Mouse (Mus musculus) ES-CJ7 (cell line): ENCODE measurements at regions not wholly inside any gene's neighbourhood (a gene's known extent, or its start where the extent isn't known, plus 50 kb on each side); places are given as distances from the start of the nearest gene placed in this dataset.

Experiments used
- DNase-seq: peaks from one replicate; pipeline ENCODE4 v3.0.0; 2011; ENCODE audit warnings: low read depth, low spot score

DNA sequence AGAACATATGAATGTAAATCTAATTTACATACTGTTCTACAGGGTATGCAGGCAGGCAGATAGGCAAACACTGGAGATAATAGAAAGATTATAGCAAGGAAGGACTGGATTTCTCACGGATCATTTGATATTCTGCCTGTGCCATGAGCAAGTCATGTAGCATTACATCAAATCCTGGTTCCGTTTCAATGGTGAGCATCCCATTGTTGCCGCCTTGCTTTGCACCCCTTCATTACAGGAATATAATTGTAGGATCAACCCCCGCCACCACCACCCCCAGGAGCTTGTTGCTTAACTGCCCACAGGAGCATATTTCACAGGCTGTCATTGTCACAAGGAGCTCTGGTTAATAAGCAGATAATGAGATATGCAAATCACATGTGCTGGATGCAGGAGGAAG is 468.8 kb upstream of the Rgma start:
- DNase-seq, result no peak

DNA sequence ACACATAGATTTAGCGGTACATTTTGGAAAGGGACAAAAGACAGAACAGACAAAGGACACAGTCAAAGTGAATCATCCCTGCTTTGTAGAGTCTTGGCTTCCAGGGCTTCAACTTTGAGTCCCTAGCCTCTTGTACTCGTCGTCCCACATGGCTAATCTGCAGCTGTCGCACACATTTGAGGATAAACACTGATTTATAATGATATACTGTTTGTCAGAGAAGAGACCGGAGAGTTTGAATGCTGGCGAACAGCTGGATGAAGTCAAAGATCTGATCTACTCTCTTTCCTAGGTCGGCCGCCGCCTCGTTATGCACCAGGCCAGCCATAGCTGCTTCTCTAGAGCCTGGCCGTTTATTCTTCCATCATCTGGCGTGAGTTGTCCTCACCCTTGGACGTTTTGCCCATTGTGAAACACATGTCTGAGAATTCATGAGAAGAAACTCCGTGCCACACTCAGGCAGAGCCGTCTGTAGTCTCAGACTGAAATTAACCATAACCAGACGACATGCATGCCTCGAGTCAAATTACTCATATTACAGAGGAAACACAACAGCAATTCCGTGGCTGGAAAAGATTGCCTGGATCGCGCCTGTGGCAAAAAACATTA is 448.4 kb upstream of the Rgma start:
- no peak for DNase-seq

DNA sequence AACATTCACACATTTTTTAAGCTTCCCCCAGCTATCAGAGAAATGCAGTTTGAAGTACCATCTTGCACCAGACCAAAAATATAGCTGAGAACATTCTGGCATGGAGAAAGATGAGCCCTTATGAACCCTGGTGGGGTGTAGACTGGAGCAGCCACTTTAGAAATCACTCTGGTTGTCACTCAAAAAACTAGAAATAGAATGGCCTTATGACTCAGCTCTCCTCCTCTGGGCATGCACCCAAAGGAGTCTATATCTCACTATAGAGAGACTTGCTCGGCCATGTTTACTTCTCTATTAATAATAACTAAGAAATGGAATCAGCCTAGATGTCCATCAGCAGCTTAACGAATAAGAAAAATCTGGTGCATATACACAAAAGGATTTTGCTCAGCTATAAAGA is 436.5 kb upstream of the Rgma start:
- DNase-seq, result no peak

DNA sequence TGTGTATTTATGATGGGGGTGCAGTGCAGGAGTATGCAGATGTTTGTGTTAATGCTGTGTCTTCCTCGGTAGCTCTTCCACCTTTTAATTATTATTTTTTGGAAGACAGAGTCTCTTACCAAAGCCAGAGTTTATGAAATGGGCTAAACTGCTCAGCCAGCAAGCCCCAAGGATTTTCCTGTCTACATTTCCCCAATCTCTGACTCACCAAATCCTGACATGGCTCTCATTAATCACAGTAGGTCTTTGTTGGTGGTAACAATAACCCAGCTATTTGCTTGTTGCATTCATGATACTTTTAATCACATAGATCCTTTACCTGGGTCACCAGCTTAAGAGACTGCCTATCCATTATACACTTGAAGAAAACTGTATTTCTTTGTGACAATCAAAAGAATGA is 427.8 kb upstream of the Rgma start:
- no peak for DNase-seq

DNA sequence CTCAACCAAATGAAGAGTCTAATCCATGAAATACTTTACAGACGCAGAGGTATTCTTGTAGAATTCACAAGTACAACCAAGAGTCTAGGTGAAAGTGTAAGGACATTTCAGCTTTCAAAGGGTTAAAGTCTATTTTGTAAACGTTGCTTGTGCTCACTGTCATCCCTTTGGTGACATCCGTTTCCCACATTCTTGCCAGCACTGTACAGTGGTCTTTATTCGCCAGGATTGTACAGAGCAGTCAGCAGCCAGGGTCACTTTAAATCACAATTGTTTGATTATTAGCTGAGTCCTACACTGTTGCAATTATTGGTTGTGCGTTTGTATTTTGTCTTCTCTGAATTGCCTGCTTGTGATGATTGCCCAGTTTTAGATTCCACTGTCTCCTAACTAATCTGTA is 427.3 kb upstream of the Rgma start:
- no peak for DNase-seq

DNA sequence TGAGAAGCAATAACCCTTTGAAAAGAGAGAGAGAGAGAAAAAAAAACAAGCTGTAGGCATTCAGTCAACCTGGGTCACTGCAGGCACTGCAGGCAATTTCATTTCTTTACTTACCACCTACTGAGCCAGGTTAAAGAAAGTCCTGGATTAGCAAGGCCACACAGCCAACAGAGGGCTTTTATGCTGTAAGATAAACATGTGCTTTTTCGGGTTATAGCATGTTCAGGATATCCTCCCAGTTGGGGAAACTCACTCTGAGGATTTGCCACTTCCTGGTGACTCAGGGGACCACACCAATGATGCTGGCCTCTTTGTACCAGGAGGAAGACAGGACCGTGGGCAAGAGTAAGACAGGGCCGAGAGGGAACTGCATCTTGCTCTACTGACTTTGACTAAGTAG is 426.6 kb upstream of the Rgma start:
- no peak for DNase-seq

DNA sequence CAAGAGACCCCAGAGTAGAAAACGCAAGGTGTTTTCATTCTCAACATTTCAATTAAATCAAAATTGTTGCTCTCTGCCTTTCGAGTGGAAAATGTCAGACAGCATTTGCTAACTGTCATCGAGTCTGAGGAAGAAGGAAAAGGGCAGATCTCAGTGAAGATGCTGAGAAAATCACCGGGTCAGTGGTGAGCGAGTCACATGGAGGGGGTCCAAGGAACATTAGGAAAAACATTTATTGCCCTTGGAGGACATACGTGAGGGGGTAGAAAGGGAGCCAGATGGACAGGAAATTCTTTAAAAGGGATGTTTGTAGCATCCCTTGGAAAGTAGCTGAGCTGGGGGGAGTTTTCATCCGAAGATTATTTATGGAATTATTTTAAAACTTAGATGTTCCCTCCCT is 425.4 kb upstream of the Rgma start:
- no peak for DNase-seq

DNA sequence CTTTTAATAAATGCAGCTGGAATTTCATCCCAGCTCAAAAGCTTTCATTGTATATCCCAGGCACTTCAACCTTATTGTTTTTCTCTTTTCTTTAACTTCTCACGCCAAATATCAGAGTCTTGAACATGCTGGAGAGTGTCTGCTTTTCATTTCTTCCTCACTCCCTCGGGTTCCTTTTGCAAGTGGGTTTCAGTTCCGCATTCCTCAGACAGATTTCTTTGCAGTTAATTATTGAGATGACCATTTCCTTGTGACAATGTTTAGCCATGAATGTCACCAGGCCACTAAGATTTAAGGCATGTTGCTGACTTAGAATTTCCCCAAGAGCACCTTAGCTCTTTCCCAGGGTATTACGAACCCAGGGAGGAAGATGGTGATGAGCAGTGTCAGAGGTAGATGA is 417.6 kb upstream of the Rgma start:
- no peak for DNase-seq

DNA sequence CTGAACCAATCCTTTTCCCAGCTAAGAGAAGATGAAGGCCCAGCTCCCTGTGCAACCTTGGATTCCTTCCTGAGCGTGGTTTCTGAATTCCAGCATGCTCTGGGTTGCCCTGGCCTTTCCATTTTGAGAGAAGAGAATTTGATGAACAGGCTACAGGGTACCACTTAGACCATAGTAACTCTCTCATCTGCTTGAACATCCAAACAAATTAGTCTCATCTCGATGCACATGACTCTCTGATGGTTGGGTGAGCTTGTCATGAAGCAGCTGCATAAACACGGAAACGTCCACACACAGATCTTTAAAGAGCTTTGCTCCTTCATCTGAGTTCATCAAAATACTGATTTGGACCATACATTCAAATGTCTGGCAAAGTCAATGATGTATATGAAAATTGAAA is 414.0 kb upstream of the Rgma start:
- no peak for DNase-seq

DNA sequence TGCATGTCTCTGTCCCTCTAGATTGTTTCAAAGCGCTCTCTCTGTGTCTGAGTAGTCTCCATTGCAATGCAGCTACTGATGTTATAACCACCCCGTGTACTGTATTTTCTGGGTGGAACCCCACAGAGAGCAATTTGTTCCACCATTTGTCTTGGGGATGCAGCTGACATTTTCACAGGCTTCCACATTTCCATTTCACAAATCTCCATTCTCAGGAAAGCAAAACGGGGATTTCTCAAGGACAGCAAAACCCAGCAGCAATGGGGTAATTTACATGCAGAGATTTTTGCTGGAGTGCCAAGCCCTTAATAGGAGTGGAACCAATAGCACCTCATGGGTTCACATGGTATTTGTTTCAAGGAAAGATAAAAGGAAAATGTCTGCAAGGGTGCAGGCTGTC is 412.5 kb upstream of the Rgma start:
- DNase-seq, result no peak

DNA sequence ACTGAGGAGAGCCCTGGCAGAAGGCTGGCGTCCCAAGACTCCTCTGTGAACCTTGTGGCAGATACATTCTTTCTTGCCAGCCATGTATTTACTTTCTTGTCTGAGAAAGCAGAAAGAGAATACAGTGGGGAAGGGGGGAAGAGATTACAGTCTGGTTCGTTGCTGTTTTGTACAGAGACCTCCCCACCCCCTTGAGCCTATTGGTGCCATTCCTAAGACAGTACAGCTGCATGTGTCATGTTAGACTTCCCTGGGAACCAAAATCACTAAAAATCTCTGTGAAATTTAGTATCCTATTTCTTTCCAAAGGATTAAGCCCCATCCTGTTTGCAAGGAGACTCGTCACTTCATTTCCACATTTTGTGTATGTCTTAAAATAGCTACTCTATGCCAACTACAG is 411.4 kb upstream of the Rgma start:
- DNase-seq, result no peak

DNA sequence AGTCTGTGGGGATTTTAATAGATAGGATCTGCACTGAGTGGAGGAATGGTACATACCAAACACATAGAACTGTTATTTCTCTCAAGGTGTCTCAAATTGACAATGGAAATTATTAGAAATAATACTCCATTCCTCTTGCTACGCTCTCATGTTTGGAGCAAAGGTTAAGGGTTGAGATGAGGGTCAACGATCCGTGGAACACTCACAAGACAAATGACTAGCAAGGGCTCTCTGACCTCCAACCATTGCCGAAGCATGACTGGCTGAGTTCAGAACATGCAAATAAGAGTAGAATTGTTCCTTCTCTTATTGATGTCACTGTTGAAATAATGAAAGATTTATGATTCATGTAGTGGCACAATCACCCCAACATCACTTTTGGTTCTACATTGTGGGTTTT is 407.1 kb upstream of the Rgma start:
- no peak for DNase-seq

DNA sequence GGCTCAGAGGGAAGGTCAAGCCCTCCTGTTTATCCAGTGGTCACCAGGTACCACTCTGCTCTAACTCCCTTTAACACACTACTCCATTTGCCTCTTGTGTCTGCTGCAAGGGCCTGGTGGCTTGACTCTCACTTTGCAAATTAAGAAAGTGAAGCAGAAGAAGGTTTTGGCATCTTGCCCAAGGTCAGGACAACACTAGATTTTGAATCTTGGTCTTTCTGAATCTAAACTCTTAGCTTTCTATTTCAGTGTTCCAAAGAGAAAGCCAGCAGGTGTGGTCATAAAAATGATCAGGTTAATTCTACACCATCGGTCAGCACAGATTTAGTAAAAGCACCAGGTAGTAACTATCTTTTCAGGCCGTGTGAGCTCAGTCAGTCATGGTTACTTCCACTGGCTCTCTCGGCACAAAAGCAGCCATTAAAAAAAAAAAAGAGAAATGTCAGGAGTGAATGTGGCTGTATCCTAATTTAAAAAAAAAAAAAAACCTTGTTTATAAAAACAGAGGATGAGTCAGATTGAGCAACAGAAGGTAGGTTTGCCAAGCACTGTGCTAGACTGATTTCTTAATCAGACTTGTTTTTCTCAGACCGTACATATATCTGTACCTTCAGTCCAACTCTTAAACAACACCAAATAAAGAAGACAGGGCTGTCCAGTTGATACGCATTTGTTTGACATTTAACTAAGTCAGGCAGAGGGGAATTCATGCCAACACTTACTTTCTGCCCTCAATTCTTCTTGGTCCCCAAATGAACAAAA is 403.6 kb upstream of the Rgma start:
- DNase-seq, result no peak

DNA sequence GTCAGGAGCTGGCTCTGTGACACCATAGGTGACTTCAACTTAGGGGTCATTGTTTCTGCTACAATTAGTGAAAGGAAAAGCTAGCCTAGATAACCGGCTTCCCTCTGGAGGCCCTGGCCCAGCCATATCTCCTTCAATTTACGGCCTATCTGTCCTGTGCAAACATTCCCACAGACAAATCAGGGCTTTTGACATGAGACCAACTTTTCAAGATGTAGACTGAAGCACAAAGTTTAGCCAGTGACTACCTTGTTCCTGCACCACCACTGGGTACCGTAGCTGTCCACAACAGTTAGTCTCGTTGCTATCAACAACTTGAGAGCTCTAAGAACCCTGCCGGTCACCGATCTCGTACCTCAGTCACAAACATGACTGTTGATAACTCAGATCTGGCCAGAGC is 402.9 kb upstream of the Rgma start:
- no peak for DNase-seq

DNA sequence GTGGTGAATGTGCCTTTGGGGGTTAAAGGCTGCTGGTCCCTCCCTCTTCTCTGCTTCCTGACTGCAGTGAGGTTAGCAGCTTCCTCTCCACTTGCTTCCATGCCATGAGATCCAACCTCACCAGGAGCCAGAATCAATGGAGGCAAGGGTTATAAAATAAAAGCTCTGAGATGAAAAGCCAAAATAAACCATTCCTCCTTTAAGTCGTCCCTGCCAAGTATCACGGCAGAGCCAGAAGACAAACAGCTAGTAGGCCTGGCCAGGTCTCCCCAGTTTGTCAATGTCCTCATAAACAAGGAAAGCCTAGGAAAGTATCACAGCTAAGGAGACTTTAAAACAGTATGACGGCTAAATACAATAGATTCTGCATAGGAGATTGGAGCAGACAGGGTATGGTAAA is 401.5 kb upstream of the Rgma start:
- no peak for DNase-seq

DNA sequence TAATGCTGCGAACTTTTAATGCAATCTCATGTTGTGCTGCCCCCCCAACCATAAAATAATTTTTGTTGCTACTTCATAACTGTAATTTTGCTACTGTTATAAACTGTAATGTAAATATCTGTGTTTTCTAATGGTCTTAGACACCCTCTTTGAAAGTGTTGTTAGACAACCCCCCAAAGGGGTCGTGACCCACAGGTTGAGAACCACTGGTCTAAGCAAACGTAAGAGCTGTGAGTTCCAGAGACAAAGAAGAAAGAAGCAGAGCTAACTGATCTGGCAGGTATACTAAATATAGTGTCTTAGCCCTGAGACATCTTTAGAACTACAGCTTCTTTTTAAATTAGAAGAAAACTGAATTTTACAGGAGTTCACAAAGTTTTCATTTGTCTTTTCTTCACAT is 400.9 kb upstream of the Rgma start:
- no peak for DNase-seq

DNA sequence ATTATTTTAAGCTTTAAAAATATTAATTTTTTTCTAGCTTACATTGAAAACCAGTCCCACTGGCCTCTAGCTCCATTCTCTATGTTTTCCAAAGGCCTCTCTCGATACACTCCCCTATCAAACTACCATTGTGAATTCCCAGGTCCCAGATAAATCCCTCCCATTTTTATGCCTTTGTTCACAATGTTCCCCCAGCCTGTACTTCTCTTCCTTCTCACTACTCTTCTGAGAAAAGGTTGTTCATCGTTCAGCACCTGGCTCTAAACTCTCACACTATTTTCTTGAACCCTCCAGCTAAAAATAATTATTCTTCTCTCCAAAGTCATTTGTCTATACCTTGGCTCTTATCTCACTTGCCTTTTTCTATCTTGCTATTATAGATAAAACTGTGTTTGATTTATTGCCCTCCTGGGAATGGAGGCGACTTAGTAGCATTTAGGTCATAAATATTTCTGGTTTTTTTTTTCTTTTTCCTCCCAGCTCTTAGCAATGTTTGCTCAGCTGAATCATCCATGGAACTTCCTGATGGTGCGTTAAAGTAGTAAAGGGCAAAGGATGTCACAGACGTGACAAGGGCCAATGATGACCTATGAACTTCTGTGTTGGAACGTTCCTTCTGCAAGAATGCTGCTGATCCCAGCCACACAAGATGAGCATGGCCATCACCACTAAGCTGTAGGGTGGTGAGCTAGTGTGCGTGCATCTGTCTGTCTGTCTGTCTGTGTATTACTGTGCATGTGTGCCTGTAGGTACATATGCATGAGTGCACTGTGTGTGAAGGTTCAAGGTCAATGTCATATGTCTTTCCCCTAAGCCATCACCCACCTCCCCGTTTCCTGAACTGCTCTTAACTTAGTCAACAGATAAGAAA is 384.5 kb upstream of the Rgma start:
- DNase-seq, result no peak

DNA sequence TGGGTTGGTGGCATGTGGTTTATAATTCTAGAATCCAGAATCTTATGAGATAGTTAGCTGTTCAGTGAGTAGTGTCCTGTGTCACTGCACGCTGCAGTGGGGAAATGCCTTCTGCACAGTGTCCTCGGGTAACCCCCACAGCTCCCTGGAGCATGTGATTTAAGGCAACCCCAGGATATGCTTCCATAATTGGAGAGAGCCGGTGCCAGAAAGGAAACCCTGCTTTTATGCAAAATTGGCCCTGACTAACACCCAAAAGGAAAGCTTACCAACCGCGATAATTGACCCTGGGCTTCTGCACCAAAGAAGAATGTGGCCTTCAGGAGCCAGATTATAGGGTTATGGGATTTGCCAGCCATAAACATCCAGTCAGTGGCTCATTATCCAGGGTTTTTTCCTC is 376.9 kb upstream of the Rgma start:
- DNase-seq, result no peak

DNA sequence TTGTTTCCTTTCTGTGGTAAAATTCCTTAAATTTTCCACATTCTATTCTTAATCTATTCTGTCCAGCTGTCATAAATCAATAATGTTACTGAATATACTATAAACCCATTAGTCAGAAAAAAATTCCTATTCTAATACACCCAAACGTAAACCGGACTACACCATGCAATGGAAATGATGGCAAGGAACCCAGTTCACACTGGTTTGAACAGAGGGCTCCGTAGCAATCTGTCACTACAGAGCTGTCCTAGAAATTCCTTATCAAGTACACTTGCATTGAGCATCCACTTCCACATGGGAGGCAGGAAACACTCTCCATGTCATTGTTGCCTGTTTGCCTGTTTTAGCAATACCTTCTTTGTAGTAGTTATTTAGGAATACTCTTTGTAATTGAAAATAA is 356.2 kb upstream of the Rgma start:
- no peak for DNase-seq

DNA sequence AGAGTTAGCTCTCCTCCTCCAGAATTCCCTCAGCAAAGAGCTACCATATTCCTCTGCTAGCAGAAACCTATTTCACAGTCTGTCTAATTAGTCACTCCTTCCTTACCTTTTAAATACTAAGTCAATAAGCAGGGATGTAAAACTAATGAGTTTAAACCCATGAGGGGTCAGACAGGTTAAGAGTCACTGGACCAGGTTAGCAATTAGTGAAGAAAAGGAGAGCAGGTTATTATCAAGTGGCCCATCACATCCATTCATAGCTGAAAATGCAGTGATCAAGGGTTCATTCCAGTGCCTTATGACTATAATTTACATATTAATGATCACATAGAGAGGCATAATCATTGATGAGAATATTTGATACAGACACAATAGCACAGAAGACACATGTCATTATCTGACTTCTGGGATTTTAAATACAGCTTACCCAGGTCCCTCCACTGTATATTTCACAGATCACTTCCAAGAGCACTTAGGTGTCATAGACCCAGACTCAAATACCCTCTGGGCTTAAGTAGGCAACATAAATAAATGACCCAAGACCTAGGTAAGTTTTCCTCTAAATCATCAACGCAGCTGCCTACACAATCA is 355.4 kb upstream of the Rgma start:
- DNase-seq, result no peak

DNA sequence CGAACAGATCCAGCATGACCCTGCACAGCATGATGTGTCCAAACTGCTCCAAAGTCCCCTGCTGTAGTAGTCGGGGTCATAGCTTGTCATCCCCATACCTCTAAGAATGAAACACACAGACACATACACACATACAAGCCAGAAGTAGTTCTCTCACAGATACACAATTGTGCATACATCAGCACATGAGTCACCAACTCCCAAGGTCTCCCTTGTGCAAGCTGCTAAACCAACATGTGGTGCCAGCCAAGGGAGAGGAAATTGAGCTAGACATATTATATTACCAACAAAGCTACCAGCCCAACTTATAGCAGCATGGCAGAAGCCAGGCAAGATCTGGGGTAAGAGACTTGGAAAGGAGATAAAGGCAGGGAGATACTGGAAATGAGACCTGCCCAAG is 353.5 kb upstream of the Rgma start:
- DNase-seq, result no peak

DNA sequence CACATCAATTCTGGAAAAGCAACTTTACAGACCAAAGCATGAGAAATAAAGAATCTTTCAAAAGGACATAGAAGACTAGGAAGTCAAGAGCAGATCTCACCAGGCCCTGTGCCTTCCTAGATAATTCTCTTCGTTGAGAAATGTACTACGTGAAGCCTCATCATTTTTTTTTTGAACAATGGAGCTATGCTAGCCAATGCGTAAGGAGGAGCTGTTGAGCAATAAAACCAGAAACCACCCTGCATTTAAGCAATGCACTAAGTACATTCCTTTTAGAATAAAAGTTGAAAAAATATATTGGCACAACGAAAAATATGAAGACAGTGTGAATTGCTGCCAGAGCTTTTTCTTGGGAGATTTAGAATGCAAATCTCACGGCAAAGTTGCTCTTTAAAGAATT is 349.7 kb upstream of the Rgma start:
- no peak for DNase-seq

DNA sequence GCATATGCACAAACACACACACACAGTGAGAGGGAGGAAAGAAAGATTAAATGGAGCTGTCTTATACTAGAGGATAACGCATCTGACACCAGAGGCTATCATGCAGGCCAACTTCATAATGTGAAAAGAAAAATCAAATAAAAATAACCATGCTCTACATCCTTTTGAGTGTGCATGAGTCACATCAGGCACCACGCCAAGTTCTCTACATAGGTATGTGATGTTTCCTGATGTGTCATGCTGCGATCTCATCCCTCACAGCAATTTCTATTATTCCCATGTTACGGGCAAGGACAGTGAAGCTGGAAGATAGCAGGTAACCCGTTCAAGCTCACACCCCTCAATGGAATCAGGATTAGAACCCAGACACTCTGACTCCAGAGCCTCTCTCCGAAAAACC is 346.4 kb upstream of the Rgma start:
- no peak for DNase-seq
